Mouse (Mus musculus): ENCODE measurements around the gene Car10. TPM values are rescaled to one million over a fixed set of nuclear protein-coding genes. Genes with fewer than 3 reads are reported as not detected.

Car10 gene
- polyA plus RNA-seq, 1 experiment from 2014 or later = 0.13 TPM

DNA sequence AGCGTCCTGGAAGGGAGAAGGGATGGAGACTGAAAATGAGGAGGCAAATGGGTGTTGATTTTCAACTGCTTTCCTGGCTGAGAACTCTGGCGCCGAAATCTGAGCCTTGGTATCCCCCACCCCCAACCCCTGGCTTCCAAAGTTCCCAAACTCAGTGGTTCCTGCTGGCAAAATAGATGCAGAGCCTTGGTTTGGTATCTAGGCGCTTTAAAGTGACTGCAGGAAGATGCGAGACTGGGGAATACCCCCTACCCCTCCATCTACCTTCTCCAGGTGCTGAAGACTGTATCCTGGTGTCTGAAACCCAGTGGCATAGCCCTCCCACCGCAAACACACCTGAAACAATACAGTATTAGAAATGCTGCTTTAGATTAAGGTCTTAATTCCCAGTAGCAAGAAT, 2.8 kb downstream of the Car10 start:
- Histone ChIP-seq H3K27ac (ENCODE audit: low read length) (no peak overlapping the region), H3K4me3 (replicated peaks; ENCODE audit: low read length) (no peak overlapping the region), H3K36me3 (ENCODE audit: control insufficient read depth, insufficient read depth, low read length) (no peaks in the 10 kb centered on the region), H3K27me3 (ENCODE audit: control insufficient read depth, insufficient read depth, low read length) (peaks cover 52% of the 10 kb centered on the region), H3K9ac (ENCODE audit: low read length) (no peak overlapping the region), H3K4me1 (ENCODE audit: control insufficient read depth, insufficient read depth, low read length) (0 out of 2 replicates have a peak, but pooled peaks cover 8% of the 10 kb centered on the region), H3K9me3 (replicated peaks; ENCODE audit: control insufficient read depth, low read length) (no peaks in the 10 kb centered on the region), H3K4me2 (ENCODE audit: low read depth, low read length) (no peak overlapping the region)
- ATAC-seq (ENCODE audit: insufficient read depth, low FRiP score) = no peak
- 2% methylated on average over 6 of the region's 6 CpGs for WGBS

DNA sequence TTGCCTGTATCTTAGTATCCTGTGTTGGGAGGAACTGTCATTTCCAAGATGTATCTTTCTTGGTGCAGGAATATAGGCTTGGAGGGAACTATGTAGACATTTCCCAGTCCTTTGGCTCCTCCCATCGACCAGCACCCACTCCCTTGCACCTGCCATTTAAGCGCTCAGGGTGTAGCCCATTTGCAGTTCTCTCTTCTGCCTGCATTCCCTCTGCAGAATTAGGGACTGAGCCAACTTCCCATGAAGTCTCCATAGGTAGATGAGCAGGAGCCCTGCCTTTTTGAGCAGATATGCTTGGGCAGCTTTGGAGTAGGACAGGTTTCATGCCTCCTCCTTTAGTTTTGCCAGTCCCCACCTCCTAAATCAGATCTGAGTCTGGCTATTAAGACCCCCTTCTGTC, 3.3 kb downstream of the Car10 start:
- H3K4me2 ChIP-seq (ENCODE audit: low read depth, low read length) = no peak overlapping the region
- ATAC-seq (ENCODE audit: insufficient read depth, low FRiP score) = no peak
- 2% methylated on average over 2 of the region's 2 CpGs for WGBS
- H3K36me3 ChIP-seq (ENCODE audit: control insufficient read depth, insufficient read depth, low read length) = no peaks in the 10 kb centered on the region
- 0 out of 2 replicates have a peak, but pooled peaks cover 8% of the 10 kb centered on the region for H3K4me1 ChIP-seq (ENCODE audit: control insufficient read depth, insufficient read depth, low read length)
- H3K27ac ChIP-seq (ENCODE audit: low read length) = no peak overlapping the region
- H3K4me3 ChIP-seq (replicated peaks; ENCODE audit: low read length) = no peak overlapping the region
- no peaks in the 10 kb centered on the region for H3K9me3 ChIP-seq (replicated peaks; ENCODE audit: control insufficient read depth, low read length)
- H3K9ac ChIP-seq (ENCODE audit: low read length) = no peak overlapping the region
- H3K27me3 ChIP-seq (ENCODE audit: control insufficient read depth, insufficient read depth, low read length) = peaks cover 52% of the 10 kb centered on the region

DNA sequence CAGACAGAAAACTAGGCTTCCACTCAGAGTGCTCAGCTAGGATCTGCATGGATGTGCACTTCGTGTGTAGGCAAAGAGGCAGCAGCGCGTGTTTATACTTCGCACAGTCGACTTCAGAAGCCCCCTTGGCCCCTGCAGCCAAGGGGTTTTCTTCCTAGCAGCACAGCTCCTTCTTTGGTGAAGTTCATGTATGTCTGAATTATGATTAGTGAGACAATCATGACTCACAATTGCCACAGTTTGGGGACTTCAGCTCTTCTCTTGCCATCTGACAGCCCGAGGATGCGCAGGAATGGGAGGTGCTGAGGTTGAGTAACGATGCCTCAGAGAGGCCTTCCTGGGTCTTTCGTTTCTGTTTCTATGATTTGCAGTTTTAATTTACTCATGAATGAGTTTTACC, 4.5 kb downstream of the Car10 start:
- H3K4me1 ChIP-seq (ENCODE audit: control insufficient read depth, insufficient read depth, low read length) = 0 out of 2 replicates have a peak, but pooled peaks cover 8% of the 10 kb centered on the region
- no peaks in the 10 kb centered on the region for H3K9me3 ChIP-seq (replicated peaks; ENCODE audit: control insufficient read depth, low read length)
- no peak overlapping the region for H3K4me3 ChIP-seq (replicated peaks; ENCODE audit: low read length)
- no peak overlapping the region for H3K4me2 ChIP-seq (ENCODE audit: low read depth, low read length)
- ATAC-seq (ENCODE audit: insufficient read depth, low FRiP score) = no peak
- H3K36me3 ChIP-seq (ENCODE audit: control insufficient read depth, insufficient read depth, low read length) = no peaks in the 10 kb centered on the region
- no peak overlapping the region for H3K27ac ChIP-seq (ENCODE audit: low read length)
- H3K27me3 ChIP-seq (ENCODE audit: control insufficient read depth, insufficient read depth, low read length) = peaks cover 43% of the 10 kb centered on the region
- WGBS = 75% methylated on average over 9 of the region's 9 CpGs
- no peak overlapping the region for H3K9ac ChIP-seq (ENCODE audit: low read length)

DNA sequence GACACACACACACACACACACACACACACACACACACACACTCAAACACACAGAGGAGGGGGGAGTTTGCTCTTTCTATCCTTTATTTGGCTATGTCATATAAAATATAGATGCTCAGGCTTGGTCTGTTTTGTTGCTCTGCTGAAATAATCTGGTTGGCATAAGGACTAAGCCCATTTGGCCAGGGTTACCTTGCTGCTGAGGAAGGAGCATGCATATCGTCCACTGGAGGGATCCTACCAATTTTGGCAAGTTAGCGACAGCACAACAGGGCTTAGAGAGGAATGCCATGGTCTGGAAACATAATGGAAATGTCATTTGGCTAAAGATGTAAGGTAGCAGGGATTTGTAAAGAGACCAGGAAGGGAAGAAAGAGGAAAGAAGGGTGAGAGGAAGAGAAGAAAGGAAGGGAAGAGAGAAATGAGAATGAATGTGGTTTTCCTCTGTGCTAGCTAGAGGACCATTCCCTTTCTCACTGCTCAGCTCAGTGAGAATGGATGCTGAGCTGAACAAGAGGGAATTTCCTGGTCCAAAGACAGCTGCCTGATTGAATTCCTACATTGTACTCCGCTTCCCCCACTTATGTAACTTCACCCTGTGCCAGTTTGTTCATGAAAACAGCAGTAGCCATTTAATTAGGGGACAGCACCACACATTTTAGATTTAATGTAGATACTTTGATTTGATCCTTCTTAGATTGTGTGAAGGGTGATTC, 5.4 kb downstream of the Car10 start:
- Histone ChIP-seq H3K27me3 (ENCODE audit: control insufficient read depth, insufficient read depth, low read length) (peaks cover 33% of the 10 kb centered on the region), H3K4me3 (replicated peaks; ENCODE audit: low read length) (no peak overlapping the region), H3K9me3 (replicated peaks; ENCODE audit: control insufficient read depth, low read length) (no peaks in the 10 kb centered on the region), H3K36me3 (ENCODE audit: control insufficient read depth, insufficient read depth, low read length) (no peaks in the 10 kb centered on the region), H3K4me2 (ENCODE audit: low read depth, low read length) (no peak overlapping the region), H3K27ac (ENCODE audit: low read length) (no peak overlapping the region), H3K4me1 (ENCODE audit: control insufficient read depth, insufficient read depth, low read length) (0 out of 2 replicates have a peak, but pooled peaks cover 8% of the 10 kb centered on the region), H3K9ac (ENCODE audit: low read length) (no peak overlapping the region)
- 63% methylated on average over 3 of the region's 3 CpGs for WGBS
- no peak for ATAC-seq (ENCODE audit: insufficient read depth, low FRiP score)

DNA sequence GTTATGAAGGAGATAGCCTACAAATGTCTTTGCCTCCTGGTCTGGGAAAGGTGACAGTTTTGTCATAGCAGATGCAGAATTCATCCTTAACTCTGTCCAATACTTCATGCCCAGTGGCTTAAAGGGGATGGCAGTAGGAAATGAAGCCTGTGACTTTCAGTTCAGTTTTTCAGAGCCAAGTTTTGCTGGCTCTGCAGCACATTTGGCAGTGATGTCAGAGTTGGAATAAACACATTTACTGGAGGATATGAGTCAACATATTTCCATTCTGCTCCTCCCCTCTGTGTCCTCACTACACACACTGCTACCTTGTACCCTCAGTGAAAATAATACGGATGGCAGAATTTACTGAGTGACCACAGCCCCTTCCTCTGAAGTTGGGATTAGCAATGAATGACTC, 11.6 kb downstream of the Car10 start:
- H3K27ac ChIP-seq (ENCODE audit: low read length) = no peak overlapping the region
- H3K36me3 ChIP-seq (ENCODE audit: control insufficient read depth, insufficient read depth, low read length) = no peaks in the 10 kb centered on the region
- no peaks in the 10 kb centered on the region for H3K4me1 ChIP-seq (ENCODE audit: control insufficient read depth, insufficient read depth, low read length)
- H3K4me2 ChIP-seq (ENCODE audit: low read depth, low read length) = no peak overlapping the region
- H3K4me3 ChIP-seq (replicated peaks; ENCODE audit: low read length) = no peak overlapping the region
- WGBS = 52% methylated on average over 1 of the region's 1 CpGs
- no peaks in the 10 kb centered on the region for H3K27me3 ChIP-seq (ENCODE audit: control insufficient read depth, insufficient read depth, low read length)
- no peak for ATAC-seq (ENCODE audit: insufficient read depth, low FRiP score)
- no peaks in the 10 kb centered on the region for H3K9me3 ChIP-seq (replicated peaks; ENCODE audit: control insufficient read depth, low read length)
- H3K9ac ChIP-seq (ENCODE audit: low read length) = no peak overlapping the region

DNA sequence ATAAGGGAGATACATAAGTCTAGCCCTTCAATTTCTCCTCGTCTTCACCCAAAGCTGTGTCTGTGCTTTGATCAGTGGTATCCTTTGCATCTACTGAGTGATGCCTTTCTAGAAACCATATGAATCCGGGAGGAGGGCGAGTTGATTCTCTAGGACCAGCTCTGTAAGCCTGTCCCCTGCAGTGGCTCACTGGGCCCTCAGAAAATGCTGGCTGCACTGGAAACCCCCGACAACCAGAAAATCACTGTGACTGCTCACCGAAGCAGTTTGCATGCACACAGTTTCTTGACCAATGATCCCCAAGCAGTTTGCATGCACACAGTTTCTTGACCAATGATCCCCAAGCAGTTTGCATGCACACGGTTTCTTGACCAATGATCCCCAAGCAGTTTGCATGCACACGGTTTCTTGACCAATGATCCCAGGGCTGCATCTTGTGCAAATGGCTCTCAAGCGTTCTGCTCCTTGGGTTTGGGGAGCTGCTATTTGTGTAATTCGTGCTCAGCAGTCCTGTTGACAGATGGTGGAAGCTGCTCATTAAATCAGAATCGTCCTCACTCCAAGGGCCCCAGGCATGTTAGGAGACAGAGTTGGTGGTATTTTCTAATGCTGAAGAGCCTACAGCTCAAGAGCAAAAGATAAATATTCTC, 23.1 kb downstream of the Car10 start:
- 63% methylated on average over 10 of the region's 10 CpGs for WGBS
- Histone ChIP-seq H3K4me3 (replicated peaks; ENCODE audit: low read length) (no peak overlapping the region), H3K9me3 (replicated peaks; ENCODE audit: control insufficient read depth, low read length) (no peaks in the 10 kb centered on the region), H3K4me1 (ENCODE audit: control insufficient read depth, insufficient read depth, low read length) (no peaks in the 10 kb centered on the region), H3K36me3 (ENCODE audit: control insufficient read depth, insufficient read depth, low read length) (no peaks in the 10 kb centered on the region), H3K27ac (ENCODE audit: low read length) (no peak overlapping the region), H3K27me3 (ENCODE audit: control insufficient read depth, insufficient read depth, low read length) (no peaks in the 10 kb centered on the region), H3K4me2 (ENCODE audit: low read depth, low read length) (no peak overlapping the region), H3K9ac (ENCODE audit: low read length) (no peak overlapping the region)
- no peak for ATAC-seq (ENCODE audit: insufficient read depth, low FRiP score)

DNA sequence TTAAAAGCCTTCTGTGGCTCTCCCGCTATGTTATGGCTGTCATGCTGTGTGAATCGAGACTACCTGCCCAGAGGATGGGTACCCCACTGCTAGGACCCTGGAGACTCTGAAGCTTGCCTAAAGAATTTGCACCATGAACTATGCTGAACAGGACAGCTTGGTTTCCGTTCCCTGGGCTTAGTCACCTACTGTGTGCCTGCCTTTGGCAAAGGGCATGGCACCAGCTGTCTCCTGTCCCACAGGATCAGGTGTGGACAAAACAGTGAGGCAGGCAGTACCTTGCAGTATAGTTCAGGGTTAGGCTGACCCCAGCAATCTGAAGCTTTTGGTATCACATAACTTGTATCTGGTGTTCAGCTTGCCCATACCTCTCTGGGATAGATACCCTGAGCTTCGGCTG, 25.9 kb downstream of the Car10 start:
- H3K27me3 ChIP-seq (ENCODE audit: control insufficient read depth, insufficient read depth, low read length) = no peaks in the 10 kb centered on the region
- H3K4me1 ChIP-seq (ENCODE audit: control insufficient read depth, insufficient read depth, low read length) = no peaks in the 10 kb centered on the region
- no peak overlapping the region for H3K4me3 ChIP-seq (replicated peaks; ENCODE audit: low read length)
- no peak overlapping the region for H3K27ac ChIP-seq (ENCODE audit: low read length)
- H3K9ac ChIP-seq (ENCODE audit: low read length) = no peak overlapping the region
- H3K4me2 ChIP-seq (ENCODE audit: low read depth, low read length) = no peak overlapping the region
- no peak for ATAC-seq (ENCODE audit: insufficient read depth, low FRiP score)
- WGBS = 69% methylated on average over 4 of the region's 4 CpGs
- H3K9me3 ChIP-seq (replicated peaks; ENCODE audit: control insufficient read depth, low read length) = no peaks in the 10 kb centered on the region
- no peaks in the 10 kb centered on the region for H3K36me3 ChIP-seq (ENCODE audit: control insufficient read depth, insufficient read depth, low read length)

DNA sequence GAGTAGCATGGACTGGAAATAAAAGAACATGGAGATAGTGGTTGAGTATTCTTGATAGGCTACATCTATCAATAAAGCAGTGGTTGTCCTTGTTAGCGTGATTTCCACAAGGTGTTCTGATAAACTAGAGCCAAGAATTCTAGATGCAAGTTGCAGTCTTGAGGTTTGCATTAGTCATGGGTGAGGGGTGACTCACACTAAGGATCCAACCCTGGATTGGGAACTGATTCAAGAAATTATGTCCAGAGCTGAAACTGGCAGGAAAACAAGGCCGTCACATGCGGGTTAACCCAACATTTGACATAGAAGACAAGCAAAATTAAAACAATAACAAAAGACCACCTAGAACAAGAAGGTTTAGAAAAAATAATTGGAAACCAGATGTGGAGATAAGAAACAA, 28.6 kb downstream of the Car10 start:
- no peaks in the 10 kb centered on the region for H3K4me1 ChIP-seq (ENCODE audit: control insufficient read depth, insufficient read depth, low read length)
- no peak for ATAC-seq (ENCODE audit: insufficient read depth, low FRiP score)
- no peak overlapping the region for H3K4me3 ChIP-seq (replicated peaks; ENCODE audit: low read length)
- no peak overlapping the region for H3K4me2 ChIP-seq (ENCODE audit: low read depth, low read length)
- no peaks in the 10 kb centered on the region for H3K27me3 ChIP-seq (ENCODE audit: control insufficient read depth, insufficient read depth, low read length)
- 92% methylated on average over 3 of the region's 3 CpGs for WGBS
- no peaks in the 10 kb centered on the region for H3K9me3 ChIP-seq (replicated peaks; ENCODE audit: control insufficient read depth, low read length)
- no peak overlapping the region for H3K9ac ChIP-seq (ENCODE audit: low read length)
- no peaks in the 10 kb centered on the region for H3K36me3 ChIP-seq (ENCODE audit: control insufficient read depth, insufficient read depth, low read length)
- no peak overlapping the region for H3K27ac ChIP-seq (ENCODE audit: low read length)

DNA sequence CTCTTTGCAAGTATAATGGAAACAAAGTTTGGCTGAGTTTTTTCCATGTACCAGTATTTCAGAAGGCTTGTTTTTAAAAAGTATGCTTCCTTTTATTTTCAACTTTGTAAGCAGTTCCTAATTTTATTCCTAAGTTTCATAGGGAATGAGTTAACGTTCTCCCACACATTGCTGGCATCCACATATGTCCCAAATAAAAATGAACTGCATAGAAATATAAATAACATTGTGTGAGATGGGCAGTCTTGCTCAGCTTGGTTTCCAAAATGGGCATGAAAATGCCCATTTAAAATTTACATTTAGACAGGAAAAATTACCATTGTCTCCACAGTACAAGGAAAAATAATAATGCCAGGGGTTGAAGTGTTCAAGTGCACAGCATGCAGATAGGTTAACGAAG, 30.7 kb downstream of the Car10 start:
- no peak overlapping the region for H3K4me3 ChIP-seq (replicated peaks; ENCODE audit: low read length)
- no peaks in the 10 kb centered on the region for H3K36me3 ChIP-seq (ENCODE audit: control insufficient read depth, insufficient read depth, low read length)
- no peak overlapping the region for H3K4me2 ChIP-seq (ENCODE audit: low read depth, low read length)
- H3K27me3 ChIP-seq (ENCODE audit: control insufficient read depth, insufficient read depth, low read length) = no peaks in the 10 kb centered on the region
- H3K9me3 ChIP-seq (replicated peaks; ENCODE audit: control insufficient read depth, low read length) = no peaks in the 10 kb centered on the region
- WGBS = 66% methylated on average over 2 of the region's 2 CpGs
- no peak overlapping the region for H3K9ac ChIP-seq (ENCODE audit: low read length)
- no peaks in the 10 kb centered on the region for H3K4me1 ChIP-seq (ENCODE audit: control insufficient read depth, insufficient read depth, low read length)
- no peak overlapping the region for H3K27ac ChIP-seq (ENCODE audit: low read length)
- no peak for ATAC-seq (ENCODE audit: insufficient read depth, low FRiP score)

All from stomach, embryonic 16.5 days (tissue).